Mouse (Mus musculus) cortical plate, adult 2 months (tissue): Measurements from ENCODE around the gene Mfsd6.
A peak's percentile ranks its signal among the peaks of the same experiment; 100 is the strongest.

Experiments used
- CTCF ChIP-seq: fragments of 200-500 bp; IDR thresholded peaks from 2 replicates; pipeline ENCODE4 v1.5.1; 2011; ENCODE audit warnings: mild to moderate bottlenecking, control low read depth, low read length; ENCODE audit not compliant: insufficient read depth; ENCODE audit errors: extremely low read depth
- POLR2A ChIP-seq: fragments of 200-500 bp; IDR thresholded peaks from 2 replicates; pipeline ENCODE4 v1.6.1; 2011; ENCODE audit warnings: mild to moderate bottlenecking, low read length, control low read depth; ENCODE audit not compliant: insufficient read depth; ENCODE audit errors: extremely low read depth

GRCm38 (mm10) chr1:52719096-52719495 lies 8.2 kb downstream of the Mfsd6 start:
- TF ChIP-seq POLR2A (no peak), CTCF (0 out of 2 replicates have a peak, but pooled peaks have one; percentile 8)
